Mouse (Mus musculus): ENCODE results near the gene Ppp1ca. TPM values are rescaled to one million over a fixed set of nuclear protein-coding genes. Genes with fewer than 3 reads are reported as not detected.

Gene Ppp1ca
- polyA plus RNA-seq, 1 experiment from 2014 or later: 1,070 TPM

- 89% methylated on average over 7 of the region's 7 CpGs for WGBS
- Histone ChIP-seq H3K9me3 (replicated peaks) (no peaks in the 10 kb centered on the region), H3K4me1 (peaks cover 25% of the 10 kb centered on the region), H3K36me3 (no peaks in the 10 kb centered on the region), H3K27ac (no peak overlapping the region), H3K4me3 (no peak overlapping the region), H3K27me3 (ENCODE audit: low read depth, poor library complexity, severe bottlenecking) (peaks cover 9% of the 10 kb centered on the region)
- no peak for DNase-seq (ENCODE audit: low spot score)
Observed at GRCm38 (mm10) chr19:4180411-4180810, 11.5 kb upstream of the Ppp1ca start.

GRCm38 (mm10) chr19:4181892-4182291 lies 10.0 kb upstream of the Ppp1ca start:
- H3K36me3 ChIP-seq: no peaks in the 10 kb centered on the region
- no peaks in the 10 kb centered on the region for H3K27me3 ChIP-seq (ENCODE audit: low read depth, poor library complexity, severe bottlenecking)
- H3K4me1 ChIP-seq: peaks cover 21% of the 10 kb centered on the region
- no peaks in the 10 kb centered on the region for H3K9me3 ChIP-seq (replicated peaks)
- H3K27ac ChIP-seq: no peak overlapping the region
- H3K4me3 ChIP-seq: no peak overlapping the region
- no peak for DNase-seq (ENCODE audit: low spot score)
- WGBS: 54% methylated on average over 3 of the region's 3 CpGs

DNA sequence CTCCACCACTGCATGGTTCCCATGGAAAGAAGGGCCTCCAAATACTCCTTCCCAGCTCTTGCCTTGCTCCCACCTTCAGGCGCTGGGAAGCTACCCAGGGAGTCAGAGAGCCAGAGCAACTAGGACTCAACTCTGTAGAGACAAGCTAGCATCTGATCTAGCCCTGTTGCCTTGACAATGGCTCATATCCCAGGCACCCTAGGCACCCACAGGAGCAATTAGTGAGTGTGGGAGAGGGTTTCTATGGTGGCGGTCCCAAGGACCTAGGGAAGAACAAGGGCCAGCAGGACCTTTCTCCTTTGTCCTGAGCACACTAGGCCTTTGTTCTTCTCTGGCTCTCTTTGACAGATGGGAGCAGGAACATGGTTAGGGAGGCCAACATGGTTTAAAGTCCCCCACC lies 8.2 kb upstream of the Ppp1ca start:
- no peaks in the 10 kb centered on the region for H3K36me3 ChIP-seq
- peaks cover 21% of the 10 kb centered on the region for H3K4me1 ChIP-seq
- no peaks in the 10 kb centered on the region for H3K9me3 ChIP-seq (replicated peaks)
- H3K4me3 ChIP-seq: no peak overlapping the region
- no peak for DNase-seq (ENCODE audit: low spot score)
- no peak overlapping the region for H3K27ac ChIP-seq
- no peaks in the 10 kb centered on the region for H3K27me3 ChIP-seq (ENCODE audit: low read depth, poor library complexity, severe bottlenecking)
- 91% methylated on average over 2 of the region's 2 CpGs for WGBS

- DNase-seq (ENCODE audit: low spot score): no peak
- H3K27ac ChIP-seq: peak overlapping the region; percentile 66
- no peaks in the 10 kb centered on the region for H3K36me3 ChIP-seq
- no peak overlapping the region for H3K4me3 ChIP-seq
- H3K27me3 ChIP-seq (ENCODE audit: low read depth, poor library complexity, severe bottlenecking): no peaks in the 10 kb centered on the region
- 63% methylated on average over 15 of the region's 15 CpGs for WGBS
- peaks cover 21% of the 10 kb centered on the region for H3K4me1 ChIP-seq
- H3K9me3 ChIP-seq (replicated peaks): no peaks in the 10 kb centered on the region
Observed at GRCm38 (mm10) chr19:4184976-4185975, 6.6 kb upstream of the Ppp1ca start.

DNA sequence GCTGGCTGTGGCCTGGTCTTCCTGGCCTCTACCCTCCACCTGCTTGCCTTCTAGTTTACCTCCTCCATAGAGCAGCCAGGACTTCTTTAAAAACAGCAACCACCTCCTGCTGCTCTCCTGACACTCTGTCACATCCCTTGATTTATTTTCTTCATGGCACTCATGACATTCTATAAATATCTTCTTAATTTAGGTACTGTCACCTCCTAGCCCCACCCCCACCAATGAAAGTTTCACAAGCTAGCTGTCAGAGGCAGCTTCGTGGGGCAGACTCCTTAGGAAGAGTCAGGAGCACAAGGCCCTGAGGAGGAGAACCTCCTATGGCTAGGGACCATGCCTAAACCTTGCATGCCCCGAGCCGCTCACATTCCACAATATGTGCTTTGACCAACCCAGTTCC lies 4.6 kb upstream of the Ppp1ca start:
- no peak for DNase-seq (ENCODE audit: low spot score)
- Histone ChIP-seq H3K36me3 (0 out of 2 replicates have a peak, but pooled peaks cover 3% of the 10 kb centered on the region), H3K4me3 (no peak overlapping the region), H3K9me3 (replicated peaks) (no peaks in the 10 kb centered on the region), H3K4me1 (peaks cover 31% of the 10 kb centered on the region), H3K27ac (no peak overlapping the region), H3K27me3 (ENCODE audit: low read depth, poor library complexity, severe bottlenecking) (no peaks in the 10 kb centered on the region)
- 75% methylated on average over 3 of the region's 3 CpGs for WGBS

- Histone ChIP-seq H3K27ac (peak overlapping the region; percentile 12; the same call in 1 of the 2 replicates), H3K4me3 (no peak overlapping the region), H3K27me3 (ENCODE audit: low read depth, poor library complexity, severe bottlenecking) (no peaks in the 10 kb centered on the region), H3K9me3 (replicated peaks) (no peaks in the 10 kb centered on the region), H3K36me3 (peaks cover 16% of the 10 kb centered on the region), H3K4me1 (peaks cover 46% of the 10 kb centered on the region)
- no peak for DNase-seq (ENCODE audit: low spot score)
- 89% methylated on average over 12 of the region's 12 CpGs for WGBS
Observed at GRCm38 (mm10) chr19:4189051-4189620, 2.7 kb upstream of the Ppp1ca start.

GRCm38 (mm10) chr19:4190831-4191334 lies 982 bp upstream of the Ppp1ca start, which contains the start of gene Tbc1d10c:
TSS of gene Tbc1d10c (minus strand) at chr19:4191284.
- Histone ChIP-seq H3K27me3 (ENCODE audit: low read depth, poor library complexity, severe bottlenecking) (no peaks in the 10 kb centered on the region), H3K4me3 (peak within 1 kb of the TSS; percentile 97), H3K36me3 (peaks cover 33% of the 10 kb centered on the region), H3K4me1 (peaks cover 46% of the 10 kb centered on the region), H3K27ac (peak within 1 kb of the TSS; percentile 98), H3K9me3 (replicated peaks) (no peaks in the 10 kb centered on the region)
- 72% methylated on average over 4 of the region's 4 CpGs for WGBS
- DNase-seq (ENCODE audit: low spot score): no peak

DNA sequence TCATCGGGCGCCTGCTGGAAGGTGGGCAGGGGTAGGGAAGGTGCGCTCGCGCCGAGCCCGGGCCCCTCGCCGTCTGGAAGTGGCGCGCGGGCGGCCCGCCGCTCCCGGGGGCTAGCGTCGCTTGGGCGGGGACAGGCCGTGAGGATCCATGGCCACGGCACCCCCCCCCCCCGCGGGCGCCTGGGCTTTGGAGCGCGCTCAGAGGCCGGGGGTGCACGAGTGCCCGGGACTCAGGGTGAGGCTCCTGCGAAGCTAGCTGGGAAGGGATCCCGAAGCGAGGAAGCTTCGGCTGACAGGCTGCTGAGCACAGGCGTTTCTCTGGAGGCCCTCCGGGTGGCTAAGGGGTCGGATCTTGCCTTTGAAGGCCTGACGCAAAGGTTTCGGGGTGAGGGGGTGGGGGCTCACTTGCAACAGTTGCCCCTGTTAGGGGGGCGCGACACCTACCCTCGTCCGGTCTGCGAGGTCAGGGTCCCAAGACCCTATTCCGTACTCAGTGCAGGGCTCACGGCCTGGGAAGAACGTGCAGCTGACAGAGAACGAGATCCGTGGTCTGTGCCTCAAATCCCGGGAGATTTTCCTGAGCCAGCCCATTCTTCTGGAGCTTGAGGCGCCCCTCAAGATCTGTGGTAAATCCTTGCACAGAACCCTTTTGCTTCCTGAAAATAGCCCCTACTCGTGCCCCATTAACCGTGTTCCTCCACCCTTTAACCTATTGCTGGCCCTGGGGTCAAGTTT lies 553 bp downstream of the Ppp1ca start:
- Histone ChIP-seq H3K36me3 (peaks cover 49% of the 10 kb centered on the region), H3K9me3 (replicated peaks) (no peaks in the 10 kb centered on the region), H3K4me1 (peaks cover 61% of the 10 kb centered on the region), H3K27me3 (ENCODE audit: low read depth, poor library complexity, severe bottlenecking) (no peaks in the 10 kb centered on the region), H3K27ac (peak overlapping the region; percentile 98), H3K4me3 (peak overlapping the region; percentile 97)
- DNase-seq (ENCODE audit: low spot score): no peak
- 1% methylated on average over 52 of the region's 52 CpGs for whole genome bisulfite sequencing

DNA sequence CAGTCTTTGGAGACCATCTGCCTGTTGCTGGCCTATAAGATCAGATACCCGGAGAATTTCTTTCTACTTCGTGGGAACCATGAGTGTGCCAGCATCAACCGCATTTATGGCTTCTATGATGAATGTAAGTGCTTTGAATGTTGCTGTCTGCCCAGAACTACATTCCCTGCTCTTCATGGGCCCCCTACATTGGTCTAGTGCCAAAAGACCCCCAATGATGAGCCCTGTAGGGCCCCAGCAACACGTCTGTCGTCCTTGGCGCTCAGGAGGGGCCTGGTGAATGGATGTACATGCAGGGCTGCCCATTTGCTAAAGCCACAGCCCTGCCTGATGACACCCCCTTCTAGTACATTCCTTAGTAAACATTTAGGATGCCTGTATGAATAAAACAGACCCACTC lies 1.3 kb downstream of the Ppp1ca start:
- no peak for DNase-seq (ENCODE audit: low spot score)
- peaks cover 66% of the 10 kb centered on the region for H3K4me1 ChIP-seq
- peak overlapping the region; percentile 98 for H3K27ac ChIP-seq
- 70% methylated on average over 6 of the region's 6 CpGs for WGBS
- no peaks in the 10 kb centered on the region for H3K27me3 ChIP-seq (ENCODE audit: low read depth, poor library complexity, severe bottlenecking)
- H3K36me3 ChIP-seq: peaks cover 56% of the 10 kb centered on the region
- no peaks in the 10 kb centered on the region for H3K9me3 ChIP-seq (replicated peaks)
- H3K4me3 ChIP-seq: peak overlapping the region; percentile 97

DNA sequence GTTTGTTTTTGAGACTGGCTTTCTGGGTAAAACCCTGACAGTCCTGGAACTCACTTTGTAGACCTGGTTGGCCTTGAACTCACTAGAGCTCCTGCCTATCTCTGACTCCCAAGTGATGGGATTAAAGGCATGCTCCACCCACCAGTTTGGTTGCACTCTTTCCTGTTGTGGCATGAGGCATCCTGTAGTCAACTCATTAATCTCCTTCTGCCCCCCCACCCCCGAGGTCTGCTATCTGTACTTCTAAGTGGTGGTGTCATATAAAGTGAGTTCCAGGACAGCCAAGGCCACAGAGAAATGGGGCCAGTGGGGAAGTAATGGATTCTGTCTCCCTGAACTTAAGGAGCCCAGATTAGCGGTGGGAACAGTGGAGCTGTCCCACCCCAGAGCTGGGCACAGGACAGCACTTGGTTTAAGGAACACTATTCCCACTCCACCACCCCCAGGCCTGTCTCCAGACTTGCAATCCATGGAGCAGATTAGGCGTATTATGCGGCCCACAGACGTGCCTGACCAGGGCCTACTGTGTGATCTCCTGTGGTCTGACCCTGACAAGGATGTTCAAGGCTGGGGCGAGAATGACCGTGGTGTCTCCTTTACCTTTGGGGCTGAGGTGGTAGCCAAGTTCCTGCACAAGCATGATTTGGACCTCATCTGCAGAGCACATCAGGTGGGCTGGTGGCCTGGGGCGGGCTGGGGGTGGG lies 2.3 kb downstream of the Ppp1ca start:
- Histone ChIP-seq H3K4me3 (0 out of 2 replicates have a peak overlapping the region, but pooled peaks have one; percentile 97), H3K9me3 (replicated peaks) (no peaks in the 10 kb centered on the region), H3K27ac (no peak overlapping the region), H3K4me1 (peaks cover 66% of the 10 kb centered on the region), H3K36me3 (peaks cover 66% of the 10 kb centered on the region), H3K27me3 (ENCODE audit: low read depth, poor library complexity, severe bottlenecking) (no peaks in the 10 kb centered on the region)
- no peak for DNase-seq (ENCODE audit: low spot score)
- WGBS: 89% methylated on average over 8 of the region's 8 CpGs

- H3K9me3 ChIP-seq (replicated peaks): no peaks in the 10 kb centered on the region
- no peak overlapping the region for H3K4me3 ChIP-seq
- H3K4me1 ChIP-seq: peaks cover 69% of the 10 kb centered on the region
- H3K36me3 ChIP-seq: peaks cover 75% of the 10 kb centered on the region
- no peaks in the 10 kb centered on the region for H3K27me3 ChIP-seq (ENCODE audit: low read depth, poor library complexity, severe bottlenecking)
- no peak for DNase-seq (ENCODE audit: low spot score)
- H3K27ac ChIP-seq: no peak overlapping the region
- WGBS: 86% methylated on average over 12 of the region's 12 CpGs
Observed at GRCm38 (mm10) chr19:4194776-4195650, 3.1 kb downstream of the Ppp1ca start.

All from limb, embryonic 10.5 days (tissue).